Mouse (Mus musculus) frontal cortex, adult (tissue): Measurements from ENCODE around the gene Nid2.

Experiments
- ATAC-seq: cut with Nextera tagmentation; 2 replicates; pipeline ENCODE4 v1.9.2; 2017; ENCODE audit warnings: mild to moderate bottlenecking, moderate library complexity, mixed read lengths; ENCODE audit not compliant: low TSS enrichment

The Nid2 gene

GRCm38 (mm10) chr14:19858808-19859776, 108.0 kb downstream of the Nid2 start:
- peak; percentile 92 for ATAC-seq

GRCm38 (mm10) chr14:19860281-19860680, 109.2 kb downstream of the Nid2 start:
- ATAC-seq, result no peak
